ENCODE assay signal across 23 mouse cellular contexts in the genomic region with DNA sequence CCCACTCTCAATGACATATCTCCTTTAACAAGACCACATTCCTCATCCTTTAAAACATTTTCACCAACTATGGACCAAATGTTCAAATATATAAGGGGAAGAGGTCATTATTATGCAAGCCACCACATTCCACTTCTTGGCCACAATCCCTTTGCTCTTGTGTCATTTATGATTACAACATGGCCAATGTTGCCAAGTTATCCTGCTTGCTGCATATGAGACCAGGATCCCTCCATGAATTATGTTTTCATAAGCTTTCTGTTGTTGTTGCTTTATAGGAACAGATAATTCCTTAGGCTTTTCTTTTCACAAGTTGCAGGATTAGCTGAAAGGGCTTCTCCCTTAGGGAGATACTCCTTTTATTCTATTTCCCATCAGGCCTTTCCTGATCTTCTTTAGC.
DNase-seq lines count a peak whose midpoint lies in the region; ATAC-seq lines count a peak whose summit lies in the region.
"Had no signal": no experiment of that assay in that cellular context is flagged by ENCODE, and none has a peak within 500 bp of the region (broad histone marks: within the 10 kb centered on the region; RNA-seq: fewer than 3 reads in every experiment).

No protein-coding gene starts in this region.

- no peaks in the 10 kb centered on the region for H3K4me1 ChIP-seq in embryonic facial prominence, embryonic 14.5 days (ENCODE audit: control insufficient read depth, insufficient read depth, low read length)
- H3K4me1 ChIP-seq in embryonic facial prominence, embryonic 10.5 days, result no peaks in the 10 kb centered on the region
- H3K4me1 ChIP-seq: embryonic facial prominence, embryonic 13.5 days; heart, embryonic 10.5 days; hindbrain, embryonic 12.5 days; hindbrain, embryonic 15.5 days had no signal

- H3K36me3 ChIP-seq in embryonic facial prominence, embryonic 14.5 days (ENCODE audit: control insufficient read depth, insufficient read depth, low read length), result no peaks in the 10 kb centered on the region
- no peaks in the 10 kb centered on the region for H3K36me3 ChIP-seq in embryonic facial prominence, embryonic 10.5 days (replicated peaks)
- H3K36me3 ChIP-seq: embryonic facial prominence, embryonic 13.5 days; heart, embryonic 10.5 days; hindbrain, embryonic 12.5 days; hindbrain, embryonic 15.5 days had no signal

- peak; percentile 2 for DNase-seq in adrenal gland, adult 2 months
- no peak for DNase-seq in adrenal gland, adult 18-20 months (ENCODE audit: low spot score in 2 of 2)
- DNase-seq in embryonic facial prominence, embryonic 14.5 days (ENCODE audit: low spot score), result peak; percentile 9
- no peak for DNase-seq in embryonic facial prominence, embryonic 10.5 days (ENCODE audit: low spot score)
- DNase-seq in adipocyte (ENCODE audit: low spot score), result peak; percentile 92
- peak; percentile 63 for DNase-seq in gonadal fat pad, adult 2 months (ENCODE audit: low read depth)
- no peak for DNase-seq in thymus, postnatal 14 days
- DNase-seq: adrenal gland, postnatal 25 days; cerebellum, adult 11 months; cerebellum, adult 2 months; cerebellum, adult 9-11 months; cerebellum, postnatal 25 days; forebrain, postnatal 0 days; gastrocnemius, adult 2 months; gastrocnemius, postnatal 14 days; heart, adult 2 months had no signal

- H3K27me3 ChIP-seq in embryonic facial prominence, embryonic 14.5 days (replicated peaks; ENCODE audit: control insufficient read depth, insufficient read depth, low read length), result no peaks in the 10 kb centered on the region
- H3K27me3 ChIP-seq in embryonic facial prominence, embryonic 10.5 days (replicated peaks; ENCODE audit: low read depth, poor library complexity, severe bottlenecking), result no peaks in the 10 kb centered on the region
- H3K27me3 ChIP-seq: embryonic facial prominence, embryonic 13.5 days; hindbrain, embryonic 12.5 days; hindbrain, embryonic 15.5 days had no signal

- H3K4me3 ChIP-seq in embryonic facial prominence, embryonic 14.5 days (ENCODE audit: low read depth, low read length), result no peak overlapping the region
- H3K4me3 ChIP-seq in embryonic facial prominence, embryonic 10.5 days, result no peak overlapping the region
- H3K4me3 ChIP-seq: embryonic facial prominence, embryonic 13.5 days; gastrocnemius, adult 2 months; heart, adult 2 months; heart, embryonic 10.5 days; hindbrain, embryonic 12.5 days; hindbrain, embryonic 15.5 days had no signal

- no peak for ATAC-seq in embryonic facial prominence, embryonic 14.5 days (ENCODE audit: low read depth)
- ATAC-seq: activated CD4-positive, CD25-positive, alpha-beta regulatory T cell, adult 4 months; forebrain, embryonic 14.5 days; forebrain, postnatal 0 days; intestine, postnatal 0 days had no signal

- H3K9ac ChIP-seq in embryonic facial prominence, embryonic 14.5 days (ENCODE audit: low read depth, low read length), result no peak overlapping the region
- H3K9ac ChIP-seq: embryonic facial prominence, embryonic 13.5 days; forebrain, postnatal 0 days; hindbrain, embryonic 12.5 days; hindbrain, embryonic 15.5 days had no signal

- H3K27ac ChIP-seq in embryonic facial prominence, embryonic 14.5 days (replicated peaks; ENCODE audit: low read depth, low read length), result no peak overlapping the region
- no peak overlapping the region for H3K27ac ChIP-seq in embryonic facial prominence, embryonic 10.5 days (replicated peaks)
- H3K27ac ChIP-seq: embryonic facial prominence, embryonic 13.5 days; gastrocnemius, adult 2 months; heart, adult 2 months; heart, embryonic 10.5 days; hindbrain, embryonic 12.5 days; hindbrain, embryonic 15.5 days had no signal

- no peaks in the 10 kb centered on the region for H3K9me3 ChIP-seq in embryonic facial prominence, embryonic 14.5 days (ENCODE audit: control insufficient read depth, low read length)
- H3K9me3 ChIP-seq in embryonic facial prominence, embryonic 10.5 days, result no peaks in the 10 kb centered on the region
- H3K9me3 ChIP-seq: embryonic facial prominence, embryonic 13.5 days; heart, embryonic 10.5 days; hindbrain, embryonic 12.5 days; hindbrain, embryonic 15.5 days had no signal

- H3K4me2 ChIP-seq in embryonic facial prominence, embryonic 14.5 days (ENCODE audit: low read depth, low read length), result no peak overlapping the region
- H3K4me2 ChIP-seq: embryonic facial prominence, embryonic 13.5 days; hindbrain, embryonic 12.5 days; hindbrain, embryonic 15.5 days had no signal

Comparison
In these comparisons a context has a peak if more than half of its experiments do, and no peak if none do; other contexts are left out.
1. DNase-seq: peak in adrenal gland, adult 2 months (single experiment), embryonic facial prominence, embryonic 14.5 days (single experiment), adipocyte (single experiment) and gonadal fat pad, adult 2 months (single experiment); none in adrenal gland, adult 18-20 months (0 of 2), embryonic facial prominence, embryonic 10.5 days (single experiment) and thymus, postnatal 14 days (single experiment).